In genomic region chr5:44226521-44227461, GRCm38 (mm10) we compare ENCODE assay signal across 1 mouse cellular context.
TF ChIP-seq lines count a peak whose summit lies in the region.

Tapt1 (minus strand) TSS chr5:44226626.

TF ChIP-seq in CH12.LX, 34 proteins besides CTCF, POLR2A, EP300 and RAD21 (continued from another document):
- TF ChIP-seq HCFC1 (IDR thresholded peaks at IDR 0.05; ENCODE audit: low read depth, low read length) (peak; percentile 39; the same call in 1 of the 2 replicates), ZNF384 (IDR thresholded peaks at IDR 0.05; ENCODE audit: low read depth, low read length) (no peak), ZKSCAN1 (IDR thresholded peaks at IDR 0.05; ENCODE audit: borderline replicate concordance, low read depth, low read length) (no peak), TCF12 (IDR thresholded peaks at IDR 0.05; ENCODE audit: low read depth, low read length) (peak; percentile 55), USF2 (conservative IDR thresholded peaks at IDR 0.05; ENCODE audit: low read depth, low read length) (no peak), MAX (IDR thresholded peaks at IDR 0.05; ENCODE audit: low read length) (0 out of 2 replicates have a peak, but pooled peaks have one; percentile 31), NELFE (IDR thresholded peaks at IDR 0.05; ENCODE audit: low read depth, low read length) (peak; percentile 27; the same call in 1 of the 2 replicates), USF1 (IDR thresholded peaks at IDR 0.05; ENCODE audit: low read depth, low read length) (no peak), KAT2A (IDR thresholded peaks at IDR 0.05; ENCODE audit: insufficient replicate concordance, low read length) (peak; percentile 56; the same call in 1 of the 2 replicates), NRF1 (IDR thresholded peaks at IDR 0.05; ENCODE audit: low read depth, low read length) (peak; percentile 68), ZC3H11A (IDR thresholded peaks at IDR 0.05; ENCODE audit: low read depth, low read length) (no peak), IRF4 (IDR thresholded peaks at IDR 0.05; ENCODE audit: low read depth, low read length) (no peak), JUND (conservative IDR thresholded peaks at IDR 0.05; ENCODE audit: low read depth, low read length) (no peak), CHD1 (IDR thresholded peaks at IDR 0.05; ENCODE audit: low read depth, low read length) (no peak), TBP (conservative IDR thresholded peaks at IDR 0.05; ENCODE audit: low read depth, low read length) (no peak), SMC3 (IDR thresholded peaks at IDR 0.05; ENCODE audit: low read depth, low read length) (no peak)
